Mouse (Mus musculus) G1E (cell line): ENCODE measurements around the gene Acaca.

Source experiments
- CTCF ChIP-seq: IDR thresholded peaks from 2 replicates; pipeline ENCODE4 v1.5.1; 2012; ENCODE audit warnings: low read depth, low read length, inconsistent platforms, mixed read lengths
- GATA1 ChIP-seq: IDR thresholded peaks from 2 replicates; pipeline ENCODE4 v1.6.1; 2012; ENCODE audit warnings: borderline replicate concordance, low read length, inconsistent platforms, mixed read lengths
- POLR2AphosphoS5 ChIP-seq: IDR thresholded peaks from 2 replicates; pipeline ENCODE4 v1.6.1; 2012; ENCODE audit warnings: low read depth, low read length, inconsistent platforms; ENCODE audit not compliant: insufficient replicate concordance

GRCm38 (mm10) chr11:84097251-84097998 lies 32.0 kb upstream of the Acaca start:
- TF ChIP-seq POLR2AphosphoS5 (no peak), CTCF (no peak), GATA1 (no peak)
